In genomic region chr12:104278216-104279055, GRCm38 (mm10) we compare ENCODE assay signal across 25 mouse cellular contexts. TPM values are rescaled to one million over a fixed set of nuclear protein-coding genes. Genes with fewer than 3 reads are reported as not detected.
DNase-seq lines count a peak whose midpoint lies in the region; ATAC-seq and TF ChIP-seq lines count a peak whose summit lies in the region.
"Had no signal": no experiment of that assay in that cellular context is flagged by ENCODE, and none has a peak within 500 bp of the region (broad histone marks: within the 10 kb centered on the region; RNA-seq: fewer than 3 reads in every experiment).

No protein-coding gene starts in this region.

- TF ChIP-seq CTCF in midbrain, postnatal 0 days (IDR thresholded peaks at IDR 0.05), result no peak

- H3K4me2 ChIP-seq in embryonic facial prominence, embryonic 11.5 days (ENCODE audit: low read depth, low read length), result no peak overlapping the region
- no peak overlapping the region for H3K4me2 ChIP-seq in midbrain, embryonic 14.5 days (ENCODE audit: low read length)
- no peak overlapping the region for H3K4me2 ChIP-seq in midbrain, embryonic 11.5 days
- peak overlapping the region; percentile 29 for H3K4me2 ChIP-seq in forebrain, embryonic 13.5 days
- H3K4me2 ChIP-seq in midbrain, postnatal 0 days (ENCODE audit: low read depth, low read length, poor library complexity, severe bottlenecking), result no peak overlapping the region
- H3K4me2 ChIP-seq: heart, embryonic 11.5 days; hindbrain, embryonic 14.5 days; limb, embryonic 15.5 days; neural tube, embryonic 13.5 days had no signal

- H3K27me3 ChIP-seq in embryonic facial prominence, embryonic 11.5 days (ENCODE audit: control insufficient read depth, insufficient read depth, low read length), result no peaks in the 10 kb centered on the region
- no peaks in the 10 kb centered on the region for H3K27me3 ChIP-seq in embryonic facial prominence, embryonic 10.5 days (replicated peaks; ENCODE audit: low read depth, poor library complexity, severe bottlenecking)
- H3K27me3 ChIP-seq in midbrain, embryonic 14.5 days (ENCODE audit: control insufficient read depth, insufficient read depth, low read length), result no peaks in the 10 kb centered on the region
- H3K27me3 ChIP-seq in midbrain, embryonic 11.5 days (ENCODE audit: control insufficient read depth, insufficient read depth, low read length), result no peaks in the 10 kb centered on the region
- H3K27me3 ChIP-seq in forebrain, embryonic 13.5 days, result no peaks in the 10 kb centered on the region
- no peaks in the 10 kb centered on the region for H3K27me3 ChIP-seq in midbrain, postnatal 0 days (ENCODE audit: insufficient read depth, low read length)
- H3K27me3 ChIP-seq: limb, embryonic 15.5 days; neural tube, embryonic 13.5 days had no signal

- no peak overlapping the region for H3K4me3 ChIP-seq in embryonic facial prominence, embryonic 11.5 days (ENCODE audit: low read depth, low read length)
- no peak overlapping the region for H3K4me3 ChIP-seq in embryonic facial prominence, embryonic 10.5 days
- H3K4me3 ChIP-seq in midbrain, embryonic 14.5 days (replicated peaks; ENCODE audit: low read depth, low read length), result no peak overlapping the region
- H3K4me3 ChIP-seq in midbrain, embryonic 11.5 days (ENCODE audit: low read depth, low read length), result no peak overlapping the region
- H3K4me3 ChIP-seq in forebrain, embryonic 13.5 days, result no peak overlapping the region
- H3K4me3 ChIP-seq in midbrain, postnatal 0 days (ENCODE audit: low read depth, low read length), result no peak overlapping the region
- H3K4me3 ChIP-seq: left cerebral cortex, adult 2 months; limb, embryonic 15.5 days; neural tube, embryonic 13.5 days had no signal

- WGBS in embryonic facial prominence, embryonic 11.5 days, result 77% methylated on average over 18 of the region's 18 CpGs
- WGBS in embryonic facial prominence, embryonic 10.5 days, result 83% methylated on average over 18 of the region's 18 CpGs
- 79% methylated on average over 18 of the region's 18 CpGs for WGBS in midbrain, embryonic 14.5 days
- 88% methylated on average over 18 of the region's 18 CpGs for WGBS in midbrain, embryonic 11.5 days
- WGBS in forebrain, embryonic 13.5 days, result 53% methylated on average over 18 of the region's 18 CpGs
- whole genome bisulfite sequencing in midbrain, postnatal 0 days, result 80% methylated on average over 18 of the region's 18 CpGs

- peak; percentile 44; the same call in 1 of the 2 replicates for ATAC-seq in embryonic facial prominence, embryonic 11.5 days (replicated peaks; ENCODE audit: insufficient number of reproducible peaks, low FRiP score, low TSS enrichment, low read depth)
- ATAC-seq in midbrain, embryonic 14.5 days (ENCODE audit: low FRiP score, low TSS enrichment), result no peak
- no peak for ATAC-seq in midbrain, embryonic 11.5 days (ENCODE audit: low FRiP score)
- ATAC-seq in forebrain, embryonic 13.5 days, result peak; percentile 71
- ATAC-seq in midbrain, postnatal 0 days (ENCODE audit: low FRiP score), result no peak
- ATAC-seq: intestine, postnatal 0 days had no signal

- no peak overlapping the region for H3K9ac ChIP-seq in embryonic facial prominence, embryonic 11.5 days (replicated peaks; ENCODE audit: low read length)
- no peak overlapping the region for H3K9ac ChIP-seq in midbrain, embryonic 14.5 days (replicated peaks; ENCODE audit: low read length)
- no peak overlapping the region for H3K9ac ChIP-seq in midbrain, embryonic 11.5 days (ENCODE audit: low read length)
- H3K9ac ChIP-seq in forebrain, embryonic 13.5 days, result no peak overlapping the region
- no peak overlapping the region for H3K9ac ChIP-seq in midbrain, postnatal 0 days (replicated peaks; ENCODE audit: low read length, poor library complexity, severe bottlenecking)
- H3K9ac ChIP-seq: hindbrain, embryonic 14.5 days; limb, embryonic 15.5 days; neural tube, embryonic 13.5 days had no signal

- DNase-seq in embryonic facial prominence, embryonic 11.5 days (ENCODE audit: low spot score), result peak; percentile 16
- no peak for DNase-seq in embryonic facial prominence, embryonic 10.5 days (ENCODE audit: low spot score)
- peak; percentile 60 for DNase-seq in midbrain, embryonic 14.5 days
- DNase-seq in midbrain, embryonic 11.5 days (ENCODE audit: low spot score, missing footprints), result no peak
- peak; percentile 22 for DNase-seq in midbrain, postnatal 0 days (ENCODE audit: low spot score)
- no peak for DNase-seq in layer of hippocampus, postnatal 25 days (ENCODE audit: extremely low spot score in 1 of 2, low spot score in 1 of 2)
- DNase-seq: adrenal gland, adult 8-10 months; cerebellum, adult 11-12 months; gastrocnemius, postnatal 36 days; kidney, postnatal 14 days; lung, adult 18-20 months; thymus, postnatal 36 days had no signal

- no peak overlapping the region for H3K27ac ChIP-seq in embryonic facial prominence, embryonic 11.5 days (replicated peaks; ENCODE audit: low read depth, low read length)
- H3K27ac ChIP-seq in embryonic facial prominence, embryonic 10.5 days (replicated peaks), result no peak overlapping the region
- H3K27ac ChIP-seq in midbrain, embryonic 14.5 days (replicated peaks; ENCODE audit: low read depth, low read length), result no peak overlapping the region
- H3K27ac ChIP-seq in midbrain, embryonic 11.5 days (ENCODE audit: low read depth, low read length), result no peak overlapping the region
- peak overlapping the region; percentile 31 for H3K27ac ChIP-seq in forebrain, embryonic 13.5 days
- H3K27ac ChIP-seq in midbrain, postnatal 0 days (ENCODE audit: low read depth, low read length), result no peak overlapping the region
- H3K27ac ChIP-seq: hindbrain, embryonic 14.5 days; left cerebral cortex, adult 2 months; limb, embryonic 15.5 days; macrophage; neural tube, embryonic 13.5 days had no signal

- no peaks in the 10 kb centered on the region for H3K36me3 ChIP-seq in embryonic facial prominence, embryonic 11.5 days (replicated peaks; ENCODE audit: control insufficient read depth, insufficient read depth, low read depth, low read length)
- no peaks in the 10 kb centered on the region for H3K36me3 ChIP-seq in embryonic facial prominence, embryonic 10.5 days (replicated peaks)
- no peaks in the 10 kb centered on the region for H3K36me3 ChIP-seq in midbrain, embryonic 14.5 days (ENCODE audit: control insufficient read depth, insufficient read depth, low read length)
- H3K36me3 ChIP-seq in midbrain, embryonic 11.5 days (ENCODE audit: control insufficient read depth, insufficient read depth, low read length), result no peaks in the 10 kb centered on the region
- no peaks in the 10 kb centered on the region for H3K36me3 ChIP-seq in forebrain, embryonic 13.5 days (ENCODE audit: poor library complexity, severe bottlenecking)
- H3K36me3 ChIP-seq in midbrain, postnatal 0 days (ENCODE audit: insufficient read depth, low read length), result no peaks in the 10 kb centered on the region
- H3K36me3 ChIP-seq: limb, embryonic 15.5 days; neural tube, embryonic 13.5 days had no signal

- H3K9me3 ChIP-seq in embryonic facial prominence, embryonic 11.5 days (replicated peaks; ENCODE audit: control insufficient read depth, low read length), result no peaks in the 10 kb centered on the region
- peaks cover 2% of the 10 kb centered on the region; the same call in 1 of the 2 replicates for H3K9me3 ChIP-seq in embryonic facial prominence, embryonic 10.5 days
- H3K9me3 ChIP-seq in midbrain, embryonic 14.5 days (ENCODE audit: control insufficient read depth, low read length), result 0 out of 2 replicates have a peak, but pooled peaks cover 3% of the 10 kb centered on the region
- H3K9me3 ChIP-seq in midbrain, embryonic 11.5 days (ENCODE audit: control insufficient read depth, low read length), result no peaks in the 10 kb centered on the region
- peaks cover 4% of the 10 kb centered on the region; the same call in 1 of the 2 replicates for H3K9me3 ChIP-seq in forebrain, embryonic 13.5 days (replicated peaks)
- H3K9me3 ChIP-seq in midbrain, postnatal 0 days (ENCODE audit: low read length), result no peaks in the 10 kb centered on the region
- H3K9me3 ChIP-seq: limb, embryonic 15.5 days; neural tube, embryonic 13.5 days had no signal

- no peaks in the 10 kb centered on the region for H3K4me1 ChIP-seq in embryonic facial prominence, embryonic 11.5 days (ENCODE audit: control insufficient read depth, insufficient read depth, low read length)
- peaks cover 12% of the 10 kb centered on the region for H3K4me1 ChIP-seq in embryonic facial prominence, embryonic 10.5 days
- 0 out of 2 replicates have a peak, but pooled peaks cover 3% of the 10 kb centered on the region for H3K4me1 ChIP-seq in midbrain, embryonic 14.5 days (ENCODE audit: control insufficient read depth, insufficient read depth, low read length)
- H3K4me1 ChIP-seq in midbrain, embryonic 11.5 days (ENCODE audit: control insufficient read depth, insufficient read depth, low read length), result no peaks in the 10 kb centered on the region
- H3K4me1 ChIP-seq in forebrain, embryonic 13.5 days, result peaks cover 16% of the 10 kb centered on the region; the same call in 1 of the 2 replicates
- no peaks in the 10 kb centered on the region for H3K4me1 ChIP-seq in midbrain, postnatal 0 days (ENCODE audit: insufficient read depth, low read length)

RNA-seq across cellular contexts. Expression of gene Serpina3i, which starts 15.5 kb away (rescaled TPM):
- not detected in 2 replicates for polyA plus RNA-seq in embryonic facial prominence, embryonic 11.5 days (2014; fragmentation: Nextera tagmentation; extraction: Ambion mirVana)
- 0.23 and 0.24 TPM in 2 replicates for polyA plus RNA-seq in embryonic facial prominence, embryonic 10.5 days (2016; fragmentation: Nextera tagmentation; extraction: Ambion mirVana)
- not detected in 2 replicates for polyA plus RNA-seq in midbrain, embryonic 14.5 days (2014; fragmentation: Nextera tagmentation; extraction: Ambion mirVana)
- polyA plus RNA-seq in midbrain, embryonic 11.5 days (2014; fragmentation: Nextera tagmentation; extraction: Ambion mirVana), result 0.14 TPM in 1 of 2 replicates, not detected in the other
- not detected in 2 replicates for polyA plus RNA-seq in forebrain, embryonic 13.5 days (2015; fragmentation: Nextera tagmentation; extraction: Ambion mirVana)
- 0.49 TPM in 1 of 2 replicates, not detected in the other for total RNA-seq in midbrain, postnatal 0 days (2014; rRNA removed)
- not detected in 2 replicates for polyA plus RNA-seq in midbrain, postnatal 0 days (2015; fragmentation: Nextera tagmentation; extraction: Ambion mirVana)
- 1 to 10 TPM; 1.1 to 1.5 TPM for total RNA-seq in layer of hippocampus, postnatal 25 days (2021)
- total RNA-seq: common myeloid progenitor, adult 5-6 weeks; gastrocnemius, postnatal 36 days; monocyte, adult 5-6 weeks had no signal
- polyA plus RNA-seq: frontal cortex, adult 2 months; heart, embryonic 11.5 days; intestine, postnatal 0 days; macrophage; neural tube, embryonic 13.5 days had no signal

RNA-seq across cellular contexts. Expression of gene Serpina3j, which starts 35.9 kb away (rescaled TPM):
- not detected in 2 replicates for polyA plus RNA-seq in embryonic facial prominence, embryonic 11.5 days (2014; fragmentation: Nextera tagmentation; extraction: Ambion mirVana)
- not detected in 2 replicates for polyA plus RNA-seq in embryonic facial prominence, embryonic 10.5 days (2016; fragmentation: Nextera tagmentation; extraction: Ambion mirVana)
- not detected in 2 replicates for polyA plus RNA-seq in midbrain, embryonic 14.5 days (2014; fragmentation: Nextera tagmentation; extraction: Ambion mirVana)
- not detected in 2 replicates for polyA plus RNA-seq in midbrain, embryonic 11.5 days (2014; fragmentation: Nextera tagmentation; extraction: Ambion mirVana)
- polyA plus RNA-seq in forebrain, embryonic 13.5 days (2015; fragmentation: Nextera tagmentation; extraction: Ambion mirVana), result not detected in 2 replicates
- not detected in 2 replicates for total RNA-seq in midbrain, postnatal 0 days (2014; rRNA removed)
- not detected in 2 replicates for polyA plus RNA-seq in midbrain, postnatal 0 days (2015; fragmentation: Nextera tagmentation; extraction: Ambion mirVana)
- not detected for total RNA-seq in layer of hippocampus, postnatal 25 days (2021)
- total RNA-seq: common myeloid progenitor, adult 5-6 weeks; gastrocnemius, postnatal 36 days; heart, postnatal 25 days; layer of hippocampus, adult 8-10 months; left cerebral cortex, adult 2 months; monocyte, adult 5-6 weeks had no signal
- polyA plus RNA-seq: frontal cortex, adult 2 months; heart, embryonic 11.5 days; hindbrain, embryonic 14.5 days; intestine, postnatal 0 days; macrophage; neural tube, embryonic 13.5 days had no signal

RNA-seq across cellular contexts. Expression of gene Serpina3g, which starts 42.4 kb away (rescaled TPM):
- polyA plus RNA-seq in embryonic facial prominence, embryonic 11.5 days (2014; fragmentation: Nextera tagmentation; extraction: Ambion mirVana), result 0.35 and 0.43 TPM in 2 replicates
- polyA plus RNA-seq in embryonic facial prominence, embryonic 10.5 days (2016; fragmentation: Nextera tagmentation; extraction: Ambion mirVana), result 0.08 and 0.24 TPM in 2 replicates
- polyA plus RNA-seq in midbrain, embryonic 14.5 days (2014; fragmentation: Nextera tagmentation; extraction: Ambion mirVana), result 0.45 and 1.5 TPM in 2 replicates
- 0.26 and 0.44 TPM in 2 replicates for polyA plus RNA-seq in midbrain, embryonic 11.5 days (2014; fragmentation: Nextera tagmentation; extraction: Ambion mirVana)
- polyA plus RNA-seq in forebrain, embryonic 13.5 days (2015; fragmentation: Nextera tagmentation; extraction: Ambion mirVana), result 0.09 and 0.23 TPM in 2 replicates
- 0.77 and 1.2 TPM in 2 replicates for total RNA-seq in midbrain, postnatal 0 days (2014; rRNA removed)
- 0.83 and 1.4 TPM in 2 replicates for polyA plus RNA-seq in midbrain, postnatal 0 days (2015; fragmentation: Nextera tagmentation; extraction: Ambion mirVana)
- total RNA-seq in layer of hippocampus, postnatal 25 days (2021), result 1 to 10 TPM in 1 of 2 experiments, not detected in 1; 2.7 TPM
- total RNA-seq: gastrocnemius, postnatal 36 days; left cerebral cortex, adult 2 months had no signal

RNA-seq across cellular contexts. Expression of gene Serpina3k, which starts 59.9 kb away (rescaled TPM):
- not detected in 2 replicates for polyA plus RNA-seq in embryonic facial prominence, embryonic 11.5 days (2014; fragmentation: Nextera tagmentation; extraction: Ambion mirVana)
- not detected in 2 replicates for polyA plus RNA-seq in embryonic facial prominence, embryonic 10.5 days (2016; fragmentation: Nextera tagmentation; extraction: Ambion mirVana)
- not detected in 2 replicates for polyA plus RNA-seq in midbrain, embryonic 14.5 days (2014; fragmentation: Nextera tagmentation; extraction: Ambion mirVana)
- polyA plus RNA-seq in midbrain, embryonic 11.5 days (2014; fragmentation: Nextera tagmentation; extraction: Ambion mirVana), result not detected in 2 replicates
- polyA plus RNA-seq in forebrain, embryonic 13.5 days (2015; fragmentation: Nextera tagmentation; extraction: Ambion mirVana), result not detected in 2 replicates
- not detected in 2 replicates for total RNA-seq in midbrain, postnatal 0 days (2014; rRNA removed)
- polyA plus RNA-seq in midbrain, postnatal 0 days (2015; fragmentation: Nextera tagmentation; extraction: Ambion mirVana), result not detected in 2 replicates
- not detected for total RNA-seq in layer of hippocampus, postnatal 25 days (2021)
- total RNA-seq: common myeloid progenitor, adult 5-6 weeks; heart, postnatal 25 days; layer of hippocampus, adult 8-10 months; left cerebral cortex, adult 2 months; monocyte, adult 5-6 weeks had no signal
- polyA plus RNA-seq: frontal cortex, adult 2 months; heart, embryonic 11.5 days; hindbrain, embryonic 14.5 days; intestine, postnatal 0 days; limb, embryonic 15.5 days; macrophage; neural tube, embryonic 13.5 days had no signal

RNA-seq across cellular contexts. Expression of gene Serpina3m, which starts 59.9 kb away (rescaled TPM):
- polyA plus RNA-seq in embryonic facial prominence, embryonic 11.5 days (2014; fragmentation: Nextera tagmentation; extraction: Ambion mirVana), result not detected in 2 replicates
- not detected in 2 replicates for polyA plus RNA-seq in embryonic facial prominence, embryonic 10.5 days (2016; fragmentation: Nextera tagmentation; extraction: Ambion mirVana)
- polyA plus RNA-seq in midbrain, embryonic 14.5 days (2014; fragmentation: Nextera tagmentation; extraction: Ambion mirVana), result not detected in 2 replicates
- polyA plus RNA-seq in midbrain, embryonic 11.5 days (2014; fragmentation: Nextera tagmentation; extraction: Ambion mirVana), result not detected in 2 replicates
- not detected in 2 replicates for polyA plus RNA-seq in forebrain, embryonic 13.5 days (2015; fragmentation: Nextera tagmentation; extraction: Ambion mirVana)
- total RNA-seq in midbrain, postnatal 0 days (2014; rRNA removed), result not detected in 2 replicates
- polyA plus RNA-seq in midbrain, postnatal 0 days (2015; fragmentation: Nextera tagmentation; extraction: Ambion mirVana), result not detected in 2 replicates
- total RNA-seq in layer of hippocampus, postnatal 25 days (2021), result under 1 TPM; 0.49 to 0.52 TPM
- total RNA-seq: common myeloid progenitor, adult 5-6 weeks; heart, postnatal 25 days; left cerebral cortex, adult 2 months; monocyte, adult 5-6 weeks had no signal
- polyA plus RNA-seq: frontal cortex, adult 2 months; heart, embryonic 11.5 days; hindbrain, embryonic 14.5 days; intestine, postnatal 0 days; limb, embryonic 15.5 days; macrophage; neural tube, embryonic 13.5 days had no signal

Comparison
In these comparisons a context has a peak if more than half of its experiments do, and no peak if none do; other contexts are left out.
1. DNase-seq: peak in embryonic facial prominence, embryonic 11.5 days (single experiment), midbrain, embryonic 14.5 days (single experiment) and midbrain, postnatal 0 days (single experiment); none in embryonic facial prominence, embryonic 10.5 days (single experiment), midbrain, embryonic 11.5 days (single experiment) and layer of hippocampus, postnatal 25 days (0 of 2).
2. ATAC-seq: peak in embryonic facial prominence, embryonic 11.5 days (single experiment) and forebrain, embryonic 13.5 days (single experiment); none in midbrain, embryonic 14.5 days (single experiment), midbrain, embryonic 11.5 days (single experiment) and midbrain, postnatal 0 days (single experiment).